Mouse (Mus musculus): ENCODE data around the gene Reln.

Gene Reln

DNA sequence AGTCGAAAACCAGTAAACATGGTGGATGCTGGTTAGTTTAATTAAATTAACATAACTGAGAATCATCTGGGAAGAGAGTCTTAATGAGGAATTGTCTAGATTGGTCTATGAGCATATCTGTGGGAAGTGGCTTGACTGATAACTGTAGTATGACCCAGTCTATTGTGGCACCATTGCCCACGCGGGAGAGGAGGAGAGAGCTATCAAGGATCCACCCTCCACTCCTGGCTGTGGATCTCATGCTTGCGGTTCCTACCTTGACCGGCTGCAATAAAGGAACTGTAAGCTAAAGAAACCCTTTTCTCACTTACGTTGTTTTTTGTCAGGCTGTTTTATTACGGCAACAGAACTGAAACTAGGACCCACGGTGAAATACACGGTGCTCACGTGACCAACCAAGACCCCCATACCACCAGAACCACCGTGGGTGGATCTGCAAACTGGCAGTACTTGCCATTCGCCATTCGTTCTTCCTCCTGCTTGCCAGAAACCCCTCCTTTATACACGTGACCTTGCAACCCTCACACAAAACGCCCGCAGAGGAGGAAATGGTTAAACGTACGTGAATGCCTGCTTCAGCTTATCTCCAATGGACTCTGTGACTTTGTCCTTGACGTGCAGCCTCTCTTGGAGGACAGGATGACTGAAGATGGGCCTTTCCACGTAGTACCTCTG, 497.7 kb downstream of the Reln start:
- CTCF ChIA-PET, result no interaction called here

- CTCF ChIA-PET, result no interaction called here
These were observed 499.8 kb downstream of the Reln start for GRCm38 (mm10) chr5:21844676-21845075.
